Mouse (Mus musculus) limb, embryonic 13.5 days (tissue): ENCODE data around the gene 1110004F10Rik. TPM values are rescaled to one million over a fixed set of nuclear protein-coding genes. Genes with fewer than 3 reads are reported as not detected.

Source experiments
- polyA plus RNA-seq: library from polyadenylated mRNA; unstranded; fragments of >200 nt; fragmentation: Nextera tagmentation; extraction: Ambion mirVana; gene quantifications from 2 replicates; pipeline ENCODE4 v1.2.1, GENCODE M21; 2015

Gene 1110004F10Rik
- polyA plus RNA-seq, 1 experiment from 2014 or later, result 319 TPM

Other genes with a start within 250 kb of the 1110004F10Rik start
- 105 and 124 TPM in 2 replicates for gene Sox6, start 601 bp upstream of the 1110004F10Rik start, polyA plus RNA-seq
- 1.6 and 1.7 TPM in 2 replicates for gene Gm4353, start 45.2 kb downstream of the 1110004F10Rik start, polyA plus RNA-seq